Mouse (Mus musculus) embryonic fibroblast, embryonic 13.5 days (primary cell): Measurements from ENCODE around the gene Gopc.

ENCODE experiments used
- CTCF ChIP-seq: IDR thresholded peaks from 2 replicates; pipeline ENCODE4 v1.5.1; 2011; ENCODE audit warnings: mild to moderate bottlenecking, control low read depth, low read length, moderate library complexity, borderline replicate concordance; ENCODE audit not compliant: insufficient read depth
- POLR2A ChIP-seq: IDR thresholded peaks from 2 replicates; pipeline ENCODE4 v1.6.1; 2011; ENCODE audit warnings: low read depth, mild to moderate bottlenecking, control low read depth, low read length, moderate library complexity

DNA sequence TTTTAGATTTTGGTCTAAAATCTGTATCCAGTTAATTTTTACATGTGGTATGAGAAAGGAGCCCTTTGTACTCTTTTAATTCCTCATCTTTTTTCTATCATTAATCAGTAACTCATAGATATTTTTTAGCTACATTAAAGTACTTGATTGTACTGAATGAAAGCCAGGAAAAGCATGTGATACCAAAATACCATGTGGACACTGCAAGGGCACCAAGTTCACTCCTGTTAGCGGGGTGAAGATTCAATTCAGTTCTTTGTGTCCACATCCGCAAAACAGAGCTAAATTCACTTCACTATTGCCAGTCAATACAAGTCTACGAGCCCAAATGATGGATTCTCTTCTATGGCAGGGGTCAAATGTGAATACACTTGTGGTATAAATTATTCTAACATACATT is 14.7 kb upstream of the Gopc start:
- TF ChIP-seq POLR2A (no peak), CTCF (no peak)
